In the genomic region with DNA sequence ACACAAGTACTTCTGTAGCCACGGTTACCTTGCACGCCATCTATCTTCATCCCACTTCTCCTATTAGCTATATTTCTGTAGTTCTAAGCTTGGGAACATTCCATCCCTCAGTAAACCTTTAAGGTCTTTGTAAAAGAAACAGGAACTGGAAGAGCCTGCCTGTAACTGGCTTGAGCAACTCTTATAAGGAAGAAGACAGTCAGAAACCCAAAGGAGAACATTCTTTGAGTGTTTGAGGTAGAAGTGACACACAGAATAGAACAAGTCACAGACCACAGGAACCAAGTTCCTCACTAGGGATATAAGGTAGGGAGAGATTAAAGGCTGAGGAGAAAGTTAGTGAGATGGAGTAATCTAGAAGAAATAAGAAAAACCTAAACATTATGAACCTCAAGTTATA, we compare ENCODE assay signal across 16 mouse cellular contexts. TPM values are rescaled to one million over a fixed set of nuclear protein-coding genes. Genes with fewer than 3 reads are reported as not detected.
DNase-seq lines count a peak whose midpoint lies in the region; ATAC-seq and TF ChIP-seq lines count a peak whose summit lies in the region.
"Had no signal": no experiment of that assay in that cellular context is flagged by ENCODE, and none has a peak within 500 bp of the region (broad histone marks: within the 10 kb centered on the region; RNA-seq: fewer than 3 reads in every experiment).

No protein-coding gene starts in this region.

- intact Hi-C loops in heart, postnatal 36 days (cut with DNase I) = no loop called here

- 0 out of 2 replicates have a peak overlapping the region, but pooled peaks have one; percentile 8 for H3K9ac ChIP-seq in heart, embryonic 14.5 days (ENCODE audit: low read length)
- H3K9ac ChIP-seq in stomach, postnatal 0 days (ENCODE audit: low read length) = no peak overlapping the region
- H3K9ac ChIP-seq: forebrain, embryonic 12.5 days; heart, embryonic 12.5 days; limb, embryonic 15.5 days had no signal

- WGBS in heart, embryonic 14.5 days = 60% methylated on average over 2 of the region's 2 CpGs
- WGBS in spleen, adult 2 months = 49% methylated on average over 2 of the region's 2 CpGs
- WGBS in stomach, postnatal 0 days = 72% methylated on average over 2 of the region's 2 CpGs

- no peak for ATAC-seq in heart, embryonic 14.5 days (ENCODE audit: insufficient number of reproducible peaks, insufficient read depth, low FRiP score, low read depth)
- ATAC-seq in megakaryocyte, adult 5-6 weeks (ENCODE audit: poor library complexity, severe bottlenecking) = peak; percentile 88
- no peak for ATAC-seq in stomach, postnatal 0 days (ENCODE audit: low FRiP score, low TSS enrichment)

- H3K4me2 ChIP-seq in heart, embryonic 14.5 days (ENCODE audit: low read length) = no peak overlapping the region
- H3K4me2 ChIP-seq in stomach, postnatal 0 days (replicated peaks; ENCODE audit: low read depth) = no peak overlapping the region
- H3K4me2 ChIP-seq: forebrain, embryonic 12.5 days; heart, embryonic 12.5 days; limb, embryonic 15.5 days; midbrain, embryonic 11.5 days had no signal

- no peak for TF ChIP-seq POLR2A in spleen, adult 2 months (IDR thresholded peaks at IDR 0.05; ENCODE audit: low read depth, low read length)

- H3K4me3 ChIP-seq in heart, embryonic 14.5 days (ENCODE audit: control insufficient read depth in 1 of 2, insufficient read depth in 1 of 2, low read depth in 1 of 2, low read length in 2 of 2) = no peak overlapping the region
- H3K4me3 ChIP-seq in spleen, adult 2 months (ENCODE audit: extremely low read depth, insufficient read depth, insufficient read length) = no peak overlapping the region
- no peak overlapping the region for H3K4me3 ChIP-seq in stomach, postnatal 0 days (ENCODE audit: low read depth, low read length)
- H3K4me3 ChIP-seq: forebrain, embryonic 12.5 days; heart, embryonic 12.5 days; limb, embryonic 15.5 days had no signal

- no peaks in the 10 kb centered on the region for H3K27me3 ChIP-seq in heart, embryonic 14.5 days (ENCODE audit: control insufficient read depth, insufficient read depth, low read length)
- H3K27me3 ChIP-seq in spleen, adult 2 months (ENCODE audit: control insufficient read depth, insufficient read depth, low read length) = no peaks in the 10 kb centered on the region
- H3K27me3 ChIP-seq in stomach, postnatal 0 days (ENCODE audit: control insufficient read depth, insufficient read depth, low read length) = no peaks in the 10 kb centered on the region
- H3K27me3 ChIP-seq: forebrain, embryonic 12.5 days; heart, embryonic 12.5 days; limb, embryonic 15.5 days had no signal

- no peaks in the 10 kb centered on the region for H3K9me3 ChIP-seq in heart, embryonic 14.5 days (ENCODE audit: control insufficient read depth, low read length)
- no peaks in the 10 kb centered on the region for H3K9me3 ChIP-seq in stomach, postnatal 0 days (ENCODE audit: control insufficient read depth, low read length)
- H3K9me3 ChIP-seq: forebrain, embryonic 12.5 days; heart, embryonic 12.5 days; limb, embryonic 15.5 days had no signal

- peaks cover 15 to 54% of the 10 kb centered on the region in 2 experiments for H3K4me1 ChIP-seq in heart, embryonic 14.5 days (ENCODE audit: control insufficient read depth in 2 of 2, insufficient read depth in 2 of 2, low read length in 2 of 2)
- H3K4me1 ChIP-seq in spleen, adult 2 months (ENCODE audit: control insufficient read depth, insufficient read depth, insufficient read length) = peaks cover 21% of the 10 kb centered on the region
- 0 out of 2 replicates have a peak, but pooled peaks cover 4% of the 10 kb centered on the region for H3K4me1 ChIP-seq in stomach, postnatal 0 days (replicated peaks; ENCODE audit: control insufficient read depth, insufficient read depth)

- no peaks in the 10 kb centered on the region for H3K36me3 ChIP-seq in heart, embryonic 14.5 days (ENCODE audit: control insufficient read depth, insufficient read depth, low read length)
- H3K36me3 ChIP-seq in spleen, adult 2 months (ENCODE audit: control insufficient read depth, insufficient read depth, low read length) = peaks cover 2% of the 10 kb centered on the region; the same call in 1 of the 2 replicates
- no peaks in the 10 kb centered on the region for H3K36me3 ChIP-seq in stomach, postnatal 0 days (ENCODE audit: control insufficient read depth, insufficient read depth, low read length)
- H3K36me3 ChIP-seq: forebrain, embryonic 12.5 days; limb, embryonic 15.5 days had no signal

- no peak for DNase-seq in heart, postnatal 36 days
- no peak for DNase-seq in spleen, adult 2 months (ENCODE audit: low read depth in 1 of 2, low spot score in 2 of 2)
- DNase-seq in spleen, postnatal 36 days (ENCODE audit: low spot score in 2 of 2) = no peak
- no peak for DNase-seq in stomach, postnatal 0 days (ENCODE audit: low spot score)
- no peak for DNase-seq in ovary, postnatal 10 days (ENCODE audit: low spot score)
- DNase-seq in testis, postnatal 14 days (ENCODE audit: low spot score) = no peak
- DNase-seq: cerebellum, postnatal 10 days; embryo, embryonic 11 days; kidney, adult 9 months; kidney, postnatal 4 days had no signal

- no peak for TF ChIP-seq CTCF in spleen, adult 2 months (IDR thresholded peaks at IDR 0.05; ENCODE audit: extremely low read depth, insufficient read depth, insufficient read length, insufficient replicate concordance)
- no peak for TF ChIP-seq CTCF in stomach, postnatal 0 days (IDR thresholded peaks at IDR 0.05; ENCODE audit: low read depth)

- TF ChIP-seq EP300 in stomach, postnatal 0 days (optimal IDR thresholded peaks at IDR 0.05) = no peak

- H3K27ac ChIP-seq in heart, embryonic 14.5 days (replicated peaks in 1 of 2; ENCODE audit: control insufficient read depth in 1 of 2, insufficient read depth in 1 of 2, low read depth in 2 of 2, low read length in 2 of 2) = no peak overlapping the region
- H3K27ac ChIP-seq in spleen, adult 2 months (ENCODE audit: insufficient read depth, low read length) = peak overlapping the region; percentile 12; the same call in 1 of the 2 replicates
- H3K27ac ChIP-seq in stomach, postnatal 0 days (replicated peaks) = peak overlapping the region; percentile 30; the same call in 1 of the 2 replicates
- H3K27ac ChIP-seq: forebrain, embryonic 12.5 days; limb, embryonic 15.5 days had no signal

RNA-seq across cellular contexts. Expression of gene Rheb, which starts 15.3 kb away (rescaled TPM):
- 274 and 275 TPM in 2 replicates for polyA plus RNA-seq in heart, embryonic 14.5 days (2014; fragmentation: Nextera tagmentation; extraction: Ambion mirVana)
- 10 to 100 TPM; 75.8 to 85.5 TPM for total RNA-seq in heart, postnatal 36 days (2021)
- polyA plus RNA-seq in spleen, adult 2 months (2012; rRNA removed) = 12.7 and 13.9 TPM in 2 replicates
- total RNA-seq in megakaryocyte, adult 5-6 weeks (2015) = 109 and 136 TPM in 2 replicates
- 44.2 and 56.7 TPM in 2 replicates for total RNA-seq in megakaryocyte, adult 5-6 weeks (2017)
- polyA plus RNA-seq in stomach, postnatal 0 days (2015; fragmentation: Nextera tagmentation; extraction: Ambion mirVana) = 209 and 218 TPM in 2 replicates

Comparison
In these comparisons a context has a peak if more than half of its experiments do, and no peak if none do; other contexts are left out.
1. H3K27ac ChIP-seq: peak in spleen, adult 2 months (single experiment) and stomach, postnatal 0 days (single experiment); none in heart, embryonic 14.5 days (0 of 2).
2. RNA of gene Rheb, which starts 15.3 kb away (polyA plus RNA-seq): 274 to 275 TPM in heart, embryonic 14.5 days and 209 to 218 TPM in stomach, postnatal 0 days; 12.7 to 13.9 TPM in spleen, adult 2 months; every median in the first group is over 10 times any median in the second.